Mouse (Mus musculus) naive thymus-derived CD4-positive, alpha-beta T cell, adult 2 months (primary cell): ENCODE results near the gene A830018L16Rik.

Experiments
- DNase-seq: peaks from one replicate; pipeline ENCODE4 v3.0.0-alpha.2; 2011; ENCODE audit warnings: low read depth

The A830018L16Rik gene

DNA sequence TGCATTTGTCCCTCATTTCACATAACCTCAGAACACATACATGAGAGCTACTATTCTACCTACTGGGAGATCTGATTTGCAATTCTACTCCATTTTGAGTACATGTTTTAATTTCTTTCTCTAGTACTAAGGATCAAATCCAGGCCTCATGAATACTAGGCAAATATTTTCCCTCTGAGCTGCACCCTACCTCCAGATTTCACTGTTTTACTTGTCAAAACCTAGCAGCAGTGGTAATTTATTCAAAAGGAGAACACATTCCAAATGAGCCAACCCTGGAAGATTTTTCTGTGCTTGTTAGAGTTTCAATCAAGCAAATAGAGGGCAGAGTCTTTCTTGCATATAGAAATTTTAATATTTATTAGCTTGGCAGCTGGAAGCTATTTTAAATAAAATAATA, 238.9 kb downstream of the A830018L16Rik start:
- no peak for DNase-seq

DNA sequence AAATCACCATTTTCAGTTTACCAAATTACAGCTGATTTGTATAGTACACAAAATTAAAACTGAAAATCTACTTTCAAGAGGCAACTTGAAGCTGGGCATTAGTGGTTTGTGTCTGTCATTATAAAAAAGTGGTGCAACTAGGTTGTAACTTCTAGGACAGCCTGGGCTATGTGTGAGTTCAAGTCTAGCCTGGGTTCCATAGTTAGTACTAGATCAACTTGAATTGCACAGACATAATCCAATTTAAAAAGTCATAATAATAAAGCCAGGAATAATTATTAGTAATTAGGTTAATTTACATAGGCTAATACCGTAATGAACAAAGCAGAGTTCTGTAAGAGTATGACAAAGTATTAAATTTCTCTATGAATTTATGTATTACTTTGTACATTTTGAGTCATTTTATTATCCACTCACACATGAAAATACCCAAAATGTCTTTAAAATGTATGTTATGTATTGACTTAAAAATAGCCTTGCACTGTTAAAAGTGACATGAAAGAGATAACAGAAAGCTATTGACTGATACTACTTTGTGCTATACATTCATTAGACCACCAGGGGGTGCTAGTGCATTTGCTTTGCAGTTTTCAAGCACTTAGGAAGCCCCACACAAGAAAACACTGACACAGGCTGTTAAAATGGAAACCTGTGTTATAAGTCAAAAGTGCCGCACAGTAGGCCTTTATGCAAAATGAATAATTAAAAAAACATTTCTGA, 243.6 kb downstream of the A830018L16Rik start:
- peak; percentile 25 for DNase-seq

- DNase-seq = no peak
These were observed 244.2 kb downstream of the A830018L16Rik start for GRCm38 (mm10) chr1:11658061-11658625.

- DNase-seq = no peak
These were observed 330.9 kb downstream of the A830018L16Rik start for GRCm38 (mm10) chr1:11744749-11745314.

GRCm38 (mm10) chr1:11748424-11748823, 334.5 kb downstream of the A830018L16Rik start:
- no peak for DNase-seq

GRCm38 (mm10) chr1:11750065-11750464, 336.2 kb downstream of the A830018L16Rik start:
- no peak for DNase-seq

DNA sequence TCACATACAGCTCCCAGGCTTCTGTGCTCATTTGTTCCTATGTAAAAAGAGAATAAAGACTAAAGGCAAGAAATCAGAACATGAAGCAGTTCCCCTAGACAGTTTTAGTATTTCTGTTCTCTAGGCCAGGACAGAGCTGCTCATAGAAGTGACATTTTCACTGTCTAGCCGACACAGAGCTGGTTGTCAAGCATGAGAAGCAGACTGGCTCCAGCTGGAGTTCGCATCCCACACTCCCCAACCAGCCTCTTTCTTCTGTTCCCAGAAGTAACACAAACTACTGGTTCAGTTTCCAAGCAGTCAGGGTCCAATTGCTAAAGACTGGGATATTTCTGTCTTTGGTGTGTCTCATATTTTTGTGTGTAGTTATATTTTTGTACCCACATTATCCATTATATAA, 336.7 kb downstream of the A830018L16Rik start:
- DNase-seq = no peak

- no peak for DNase-seq
These were observed 338.1 kb downstream of the A830018L16Rik start for GRCm38 (mm10) chr1:11751996-11752395.

GRCm38 (mm10) chr1:11788264-11788663, 374.4 kb downstream of the A830018L16Rik start:
- DNase-seq = no peak

- no peak for DNase-seq
These were observed 378.9 kb downstream of the A830018L16Rik start for GRCm38 (mm10) chr1:11792820-11793219.

DNA sequence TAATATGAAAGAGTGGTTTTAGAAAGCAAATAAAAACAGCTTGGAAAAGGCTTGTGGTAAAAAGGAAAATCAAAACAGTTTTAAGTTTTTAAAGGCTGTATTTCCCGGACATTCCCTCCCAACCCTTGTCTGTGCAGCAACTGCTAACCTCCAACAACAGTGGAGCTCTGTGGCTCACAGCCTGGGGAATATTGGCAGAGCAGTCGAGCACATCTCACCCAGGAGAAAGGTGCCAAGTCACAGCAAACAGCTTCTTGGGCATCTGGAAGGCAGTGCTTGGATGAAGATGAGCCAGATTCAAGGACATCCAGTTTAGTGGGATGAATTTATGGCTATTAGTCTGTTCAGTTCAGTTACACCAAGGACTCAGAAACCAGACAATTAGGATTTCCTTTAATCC, 381.8 kb downstream of the A830018L16Rik start:
- DNase-seq = no peak

DNA sequence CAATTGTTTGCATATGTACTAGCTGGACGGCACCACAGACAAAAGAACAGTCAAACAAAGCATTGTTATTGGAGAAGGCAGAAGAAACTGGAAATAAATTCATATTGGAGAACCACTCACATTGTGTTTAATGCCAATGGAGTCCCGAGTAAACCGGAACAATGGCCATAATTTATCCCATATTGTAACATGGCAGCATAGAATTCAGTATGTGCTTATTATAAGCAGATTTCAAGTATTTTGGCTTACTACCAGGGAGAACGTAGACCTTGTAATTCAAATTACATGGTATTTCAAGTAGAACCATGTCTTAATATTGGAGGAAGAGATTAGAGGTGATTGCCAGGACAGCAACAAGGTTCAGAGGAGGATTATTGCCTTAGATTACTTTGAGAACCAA, 458.9 kb downstream of the A830018L16Rik start:
- DNase-seq = no peak

GRCm38 (mm10) chr1:11873573-11873972, 459.7 kb downstream of the A830018L16Rik start:
- no peak for DNase-seq

DNA sequence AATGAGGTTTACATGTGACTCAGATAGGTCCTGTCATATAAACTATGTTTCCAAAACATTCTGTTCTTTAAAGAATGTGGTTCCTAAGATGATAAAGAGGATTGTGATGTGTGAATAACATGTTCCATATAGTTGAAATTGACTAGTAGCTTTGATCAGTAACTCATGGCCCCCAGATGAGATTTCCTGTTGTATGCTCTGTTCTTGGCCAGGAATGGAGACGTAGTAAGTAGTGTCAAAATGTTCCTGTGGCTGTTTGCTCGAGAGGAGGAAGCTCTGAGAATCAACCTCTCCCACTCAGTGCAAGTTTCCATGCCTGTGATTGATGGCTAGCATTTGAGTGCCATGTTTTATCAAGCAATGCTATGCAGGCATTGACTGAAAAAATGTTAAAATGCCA, 467.8 kb downstream of the A830018L16Rik start:
- no peak for DNase-seq

- DNase-seq = no peak
These were observed 481.8 kb downstream of the A830018L16Rik start for GRCm38 (mm10) chr1:11895715-11896114.

GRCm38 (mm10) chr1:11915873-11916272, 502.0 kb downstream of the A830018L16Rik start:
- no peak for DNase-seq

DNA sequence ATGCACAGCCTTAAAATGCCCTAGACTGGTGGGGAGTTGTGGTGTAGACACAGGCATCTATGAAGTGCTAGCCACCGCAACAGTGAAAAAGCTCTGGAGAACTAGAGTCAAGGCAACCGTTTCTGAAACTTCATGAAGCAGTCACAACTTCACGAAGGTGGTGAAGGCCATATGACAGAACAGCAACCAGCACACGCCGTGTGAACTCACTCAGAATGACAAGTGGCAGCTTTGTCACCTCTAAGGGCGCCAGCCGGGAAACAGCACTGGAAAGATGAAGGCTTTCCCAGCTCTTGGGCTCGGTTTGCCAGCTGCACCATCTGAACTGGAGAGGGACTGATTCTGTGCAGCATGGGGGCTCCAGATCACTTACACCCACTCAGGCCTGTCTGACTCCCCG, 523.1 kb downstream of the A830018L16Rik start:
- DNase-seq = no peak

DNA sequence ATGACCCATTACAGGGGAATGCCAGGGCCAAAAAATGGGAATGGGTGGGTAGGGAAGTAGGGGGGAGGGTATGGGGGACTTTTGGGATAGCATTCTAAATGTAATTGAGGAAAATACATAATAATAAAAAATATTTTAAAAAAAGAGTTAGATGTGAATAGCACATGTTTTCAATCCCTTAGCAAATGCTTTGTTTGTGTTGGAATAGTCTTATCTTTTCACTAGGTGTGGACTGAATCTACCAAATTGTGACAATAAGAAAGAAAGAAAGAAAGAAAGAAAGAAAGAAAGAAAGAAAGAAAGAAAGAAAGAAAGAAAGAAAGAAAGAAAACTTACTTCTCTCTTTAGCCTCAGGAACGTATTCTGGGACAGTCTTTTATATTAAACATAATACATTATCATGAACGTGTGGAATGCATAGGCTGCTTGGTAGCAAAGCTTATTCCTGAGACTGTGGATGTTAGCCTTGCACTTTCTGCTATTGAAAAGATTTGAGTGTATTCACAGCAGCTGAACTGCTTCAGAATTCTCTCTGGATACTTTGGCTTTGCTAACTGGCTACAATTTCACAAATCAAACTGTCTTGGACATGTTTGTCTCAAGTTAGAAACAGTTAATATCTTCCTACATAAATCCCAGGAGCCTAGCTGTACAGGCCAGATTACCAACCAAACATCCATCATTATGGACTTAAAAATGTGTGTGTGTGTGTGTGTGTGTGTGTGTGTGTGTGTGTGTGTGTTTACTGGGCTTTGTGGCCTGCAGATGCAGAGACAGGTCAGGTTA, 545.7 kb downstream of the A830018L16Rik start:
- no peak for DNase-seq

GRCm38 (mm10) chr1:11982590-11983136, 568.8 kb downstream of the A830018L16Rik start:
- DNase-seq = no peak

DNA sequence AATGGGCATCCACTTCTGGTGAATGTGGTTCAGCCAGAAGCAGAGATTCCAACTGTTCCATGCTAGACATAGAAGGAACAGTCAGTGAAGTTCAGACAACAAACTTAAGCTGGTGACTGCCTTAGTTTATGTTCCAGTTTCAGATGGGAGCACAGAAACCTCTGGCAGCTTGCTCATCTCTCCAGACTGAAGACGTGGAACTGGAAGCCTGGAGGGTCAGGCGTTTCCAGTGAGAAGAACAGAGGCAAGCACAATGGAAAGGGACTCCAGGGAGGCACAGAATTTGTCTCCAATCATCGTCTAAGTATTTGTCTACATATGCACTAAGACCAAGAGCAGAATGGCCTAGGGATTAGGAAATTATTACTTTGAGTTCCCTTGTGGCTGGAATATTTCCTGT, 576.1 kb downstream of the A830018L16Rik start:
- DNase-seq = no peak

- DNase-seq = no peak
These were observed 582.5 kb downstream of the A830018L16Rik start for GRCm38 (mm10) chr1:11996297-11996878.

DNA sequence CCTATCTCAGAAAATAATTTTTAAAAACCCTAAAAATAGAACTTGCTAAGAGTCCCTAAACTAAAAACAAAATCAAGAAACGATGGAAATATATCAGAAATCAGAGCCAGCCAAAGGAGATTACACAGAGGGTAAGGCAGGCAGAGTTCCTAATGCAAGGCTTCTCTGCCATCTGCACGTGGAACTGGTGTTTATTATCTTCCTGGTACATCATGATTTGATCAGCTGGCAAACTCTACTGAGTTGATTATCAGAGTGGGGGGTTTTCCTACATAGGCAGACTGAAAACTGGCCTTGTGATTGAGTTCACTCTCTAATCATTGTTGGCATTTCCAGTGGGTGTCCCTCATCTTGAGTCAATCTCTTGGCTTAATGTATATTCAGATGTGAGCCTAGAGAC, 583.7 kb downstream of the A830018L16Rik start:
- DNase-seq = no peak
